Mouse (Mus musculus) MEL (cell line): ENCODE data around the gene Gcnt7. TPM values are rescaled to one million over a fixed set of nuclear protein-coding genes. Genes with fewer than 3 reads are reported as not detected.
A peak's percentile ranks its signal among the peaks of the same experiment; 100 is the strongest.

Experiments used
- DNase-seq: peaks from one replicate; pipeline ENCODE4 v3.0.0; 2011; ENCODE audit warnings: low read depth, low spot score
- H3K27ac ChIP-seq: 2 replicates; pipeline ENCODE4 v1.5.1; 2012; ENCODE audit warnings: low read depth, mild to moderate bottlenecking, control low read depth, low read length, moderate library complexity; ENCODE audit not compliant: control insufficient read depth
- H3K27me3 ChIP-seq, 2 experiments: fragments of 150-350 bp in 1 of 2; sonication (generic) in 1 of 2; 2 replicates each; pipeline ENCODE4 v1.6.1; 2012; ENCODE audit warnings: low read length in 2 of 2, mild to moderate bottlenecking in 2 of 2, improper control_type of control experiment in 1 of 2, moderate library complexity in 1 of 2; ENCODE audit not compliant: insufficient read depth in 2 of 2, control insufficient read depth in 1 of 2
- H3K36me3 ChIP-seq, 2 experiments: 2 replicates each; pipeline ENCODE4 v1.6.1; 2012 to 2014; ENCODE audit warnings: low read length in 2 of 2, improper control_type of control experiment in 1 of 2, inconsistent platforms in 1 of 2, mild to moderate bottlenecking in 1 of 2; ENCODE audit not compliant: insufficient read depth in 2 of 2, control insufficient read depth in 1 of 2
- H3K4me1 ChIP-seq, 2 experiments: fragments of 150-350 bp in 1 of 2; sonication (generic) in 1 of 2; 2 replicates each; pipeline ENCODE4 v1.6.1; 2012; ENCODE audit warnings: low read length in 2 of 2, improper control_type of control experiment in 1 of 2, mild to moderate bottlenecking in 1 of 2; ENCODE audit not compliant: insufficient read depth in 2 of 2, control insufficient read depth in 1 of 2
- H3K4me3 ChIP-seq, 2 experiments: fragments of 150-350 bp in 1 of 2; sonication (generic) in 1 of 2; 2 replicates each; pipeline ENCODE4 v1.5.1; 2012; ENCODE audit warnings: low read depth in 2 of 2, low read length in 2 of 2, mild to moderate bottlenecking in 2 of 2, moderate library complexity in 2 of 2, control low read depth in 1 of 2, improper control_type of control experiment in 1 of 2; ENCODE audit not compliant: control insufficient read depth in 1 of 2, insufficient read depth in 1 of 2
- H3K79me2 ChIP-seq: 2 replicates; pipeline ENCODE4 v1.6.1; 2012; ENCODE audit warnings: mild to moderate bottlenecking, low read length, moderate library complexity; ENCODE audit not compliant: control insufficient read depth, poor library complexity, insufficient read depth
- H3K9ac ChIP-seq: 2 replicates; pipeline ENCODE4 v1.6.1; 2012; ENCODE audit warnings: low read depth, mild to moderate bottlenecking, control low read depth, low read length, moderate library complexity; ENCODE audit not compliant: control insufficient read depth, poor library complexity, severe bottlenecking
- H3K9me3 ChIP-seq: fragments of 150-350 bp; sonication (generic); replicated peaks from 2 replicates; pipeline ENCODE4 v1.6.1; 2012; ENCODE audit warnings: mild to moderate bottlenecking, low read length, improper control_type of control experiment, moderate library complexity; ENCODE audit not compliant: insufficient read depth
- BHLHE40 ChIP-seq: IDR thresholded peaks from 2 replicates; pipeline ENCODE4 v1.6.1; 2012; ENCODE audit warnings: low read depth, mild to moderate bottlenecking, inconsistent platforms, low read length, improper control_type of control experiment, borderline replicate concordance
- CHD1 ChIP-seq: IDR thresholded peaks from 2 replicates; pipeline ENCODE4 v1.6.1; 2012; ENCODE audit warnings: low read depth, mild to moderate bottlenecking, inconsistent platforms, low read length, improper control_type of control experiment
- CHD2 ChIP-seq: IDR thresholded peaks from 2 replicates; pipeline ENCODE4 v1.6.1; 2011; ENCODE audit warnings: low read length, improper control_type of control experiment
- CTCF ChIP-seq, 3 experiments: IDR thresholded peaks in 2 of 3; conservative IDR thresholded peaks in 1 of 3; 2 replicates each; pipeline ENCODE4 v1.5.1; 2011 to 2012; ENCODE audit warnings: low read length in 3 of 3, low read depth in 2 of 3, mild to moderate bottlenecking in 2 of 3, improper control_type of control experiment in 1 of 3, inconsistent platforms in 1 of 3, mixed read lengths in 1 of 3, moderate library complexity in 1 of 3; ENCODE audit not compliant: control insufficient read depth in 1 of 3, insufficient read depth in 1 of 3, poor library complexity in 1 of 3, severe bottlenecking in 1 of 3
- E2F4 ChIP-seq: IDR thresholded peaks from 2 replicates; pipeline ENCODE4 v1.6.1; 2011; ENCODE audit warnings: low read depth, low read length, improper control_type of control experiment, borderline replicate concordance
- ELF1 ChIP-seq: IDR thresholded peaks from 2 replicates; pipeline ENCODE4 v1.6.1; 2014; ENCODE audit warnings: low read depth, mild to moderate bottlenecking, inconsistent platforms, low read length, improper control_type of control experiment, moderate library complexity
- EP300 ChIP-seq, 2 experiments: IDR thresholded peaks; 2 replicates each; pipeline ENCODE4 v1.6.1; 2011; ENCODE audit warnings: improper control_type of control experiment in 2 of 2, low read length in 2 of 2, low read depth in 1 of 2, mild to moderate bottlenecking in 1 of 2
- GABPA ChIP-seq: IDR thresholded peaks from 2 replicates; pipeline ENCODE4 v1.6.1; 2012; ENCODE audit warnings: low read depth, mild to moderate bottlenecking, inconsistent platforms, low read length, improper control_type of control experiment, moderate library complexity
- JUND ChIP-seq: IDR thresholded peaks from 2 replicates; pipeline ENCODE4 v1.6.1; 2011; ENCODE audit warnings: low read depth, mild to moderate bottlenecking, improper control_type of control experiment, low read length
- KAT2A ChIP-seq: conservative IDR thresholded peaks from 2 replicates; pipeline ENCODE4 v1.6.1; 2012; ENCODE audit warnings: low read depth, low read length, improper control_type of control experiment, inconsistent platforms
- MAFK ChIP-seq: IDR thresholded peaks from 2 replicates; pipeline ENCODE4 v1.6.1; 2011; ENCODE audit warnings: low read depth, mild to moderate bottlenecking, low read length, improper control_type of control experiment, borderline replicate concordance
- MAX ChIP-seq: IDR thresholded peaks from 2 replicates; pipeline ENCODE4 v1.6.1; 2011; ENCODE audit warnings: low read length, improper control_type of control experiment
- MAZ ChIP-seq: IDR thresholded peaks from 2 replicates; pipeline ENCODE4 v1.6.1; 2012; ENCODE audit warnings: low read depth, mild to moderate bottlenecking, inconsistent platforms, low read length, improper control_type of control experiment
- MXI1 ChIP-seq: IDR thresholded peaks from 2 replicates; pipeline ENCODE4 v1.6.1; 2011; ENCODE audit warnings: mild to moderate bottlenecking, low read depth, low read length, improper control_type of control experiment
- MYB ChIP-seq: IDR thresholded peaks from 2 replicates; pipeline ENCODE4 v1.6.1; 2011; ENCODE audit warnings: mild to moderate bottlenecking, low read depth, low read length, improper control_type of control experiment
- MYC ChIP-seq: IDR thresholded peaks from 2 replicates; pipeline ENCODE4 v1.6.1; 2011; ENCODE audit warnings: low read depth, mild to moderate bottlenecking, low read length, improper control_type of control experiment, moderate library complexity
- NELFE ChIP-seq: IDR thresholded peaks from 2 replicates; pipeline ENCODE4 v1.6.1; 2011; ENCODE audit warnings: low read depth, low read length, improper control_type of control experiment
- POLR2AphosphoS2 ChIP-seq: IDR thresholded peaks from 2 replicates; pipeline ENCODE4 v1.6.1; 2011; ENCODE audit warnings: low read length, improper control_type of control experiment
- POLR2AphosphoS5 ChIP-seq: IDR thresholded peaks from 2 replicates; pipeline ENCODE4 v1.6.1; 2012; ENCODE audit warnings: low read depth, borderline replicate concordance, mild to moderate bottlenecking, inconsistent platforms, low read length, moderate library complexity, mixed read lengths
- RAD21 ChIP-seq: IDR thresholded peaks from 2 replicates; pipeline ENCODE4 v1.6.1; 2011; ENCODE audit warnings: mild to moderate bottlenecking, low read depth, low read length, improper control_type of control experiment
- RCOR1 ChIP-seq: IDR thresholded peaks from 2 replicates; pipeline ENCODE4 v1.6.1; 2012; ENCODE audit warnings: low read depth, mild to moderate bottlenecking, inconsistent platforms, low read length, improper control_type of control experiment
- SIN3A ChIP-seq: IDR thresholded peaks from 2 replicates; pipeline ENCODE4 v1.6.1; 2012; ENCODE audit warnings: low read length, improper control_type of control experiment, inconsistent platforms
- SMC3 ChIP-seq: IDR thresholded peaks from 2 replicates; pipeline ENCODE4 v1.6.1; 2011; ENCODE audit warnings: low read depth, low read length, improper control_type of control experiment
- TAL1 ChIP-seq: IDR thresholded peaks from 2 replicates; pipeline ENCODE4 v1.6.1; 2012; ENCODE audit warnings: mild to moderate bottlenecking, inconsistent platforms, low read length, moderate library complexity, mixed read lengths
- TCF12 ChIP-seq: IDR thresholded peaks from 2 replicates; pipeline ENCODE4 v1.6.1; 2014; ENCODE audit warnings: low read depth, mild to moderate bottlenecking, inconsistent platforms, low read length, improper control_type of control experiment, moderate library complexity
- UBTF ChIP-seq: IDR thresholded peaks from 2 replicates; pipeline ENCODE4 v1.6.1; 2012; ENCODE audit warnings: low read depth, mild to moderate bottlenecking, inconsistent platforms, low read length, improper control_type of control experiment, moderate library complexity, borderline replicate concordance; ENCODE audit not compliant: insufficient read depth
- USF1 ChIP-seq: IDR thresholded peaks from 2 replicates; pipeline ENCODE4 v1.6.1; 2014; ENCODE audit warnings: low read depth, mild to moderate bottlenecking, inconsistent platforms, low read length, improper control_type of control experiment, moderate library complexity
- ZC3H11A ChIP-seq: IDR thresholded peaks from 2 replicates; pipeline ENCODE4 v1.6.1; 2012; ENCODE audit warnings: low read depth, mild to moderate bottlenecking, inconsistent platforms, low read length, improper control_type of control experiment
- ZKSCAN1 ChIP-seq: IDR thresholded peaks from 2 replicates; pipeline ENCODE4 v1.6.1; 2012; ENCODE audit warnings: low read depth, mild to moderate bottlenecking, inconsistent platforms, low read length, improper control_type of control experiment, moderate library complexity
- ZMIZ1 ChIP-seq: IDR thresholded peaks from 2 replicates; pipeline ENCODE4 v1.6.1; 2012; ENCODE audit warnings: low read depth, mild to moderate bottlenecking, inconsistent platforms, low read length, improper control_type of control experiment, moderate library complexity
- ZNF384 ChIP-seq: IDR thresholded peaks from 2 replicates; pipeline ENCODE4 v1.6.1; 2012; ENCODE audit warnings: low read depth, mild to moderate bottlenecking, inconsistent platforms, low read length, improper control_type of control experiment
- polyA plus RNA-seq, 2 experiments: library from polyadenylated mRNA; stranded (reverse) in 1 of 2; unstranded in 1 of 2; fragments of >175 nt in 1 of 2; fragments of >200 nt in 1 of 2; gene quantifications; 2 replicates each; pipeline versions ENCODE4 v1.2.1 to v1.2.4; 2012; ENCODE audit warnings: low replicate concordance in 2 of 2, low read depth in 1 of 2; ENCODE audit not compliant: insufficient read length in 2 of 2, insufficient read depth in 1 of 2, missing spikeins in 1 of 2
- total RNA-seq: library from RNA; depleted of rRNA; stranded (reverse); fragments of 300-350 nt; gene quantifications from 2 replicates; pipeline ENCODE4 v1.2.3, GENCODE M21; 2012

Gene Gcnt7
- total and polyA plus RNA-seq, 3 experiments = 0.15 to 0.22 TPM; not detected in 1

GRCm38 (mm10) chr2:172404239-172404638 is 54.2 kb downstream of the Gcnt7 start:
- H3K36me3 ChIP-seq = no peaks in the 10 kb centered on the region; a peak in 1 of 4 replicates
- no peak overlapping the region for H3K4me3 ChIP-seq
- TF ChIP-seq ZNF384 = no peak
- H3K4me1 ChIP-seq = peaks cover 0 to 12% of the 10 kb centered on the region in 2 experiments; a peak in 3 of 4 replicates
- no peak overlapping the region for H3K9ac ChIP-seq
- H3K27ac ChIP-seq = no peak overlapping the region
- DNase-seq = no peak
- H3K27me3 ChIP-seq = peaks cover 0 to 2% of the 10 kb centered on the region in 2 experiments; a peak in 1 of 4 replicates
- H3K9me3 ChIP-seq = no peaks in the 10 kb centered on the region
- H3K79me2 ChIP-seq = no peaks in the 10 kb centered on the region

GRCm38 (mm10) chr2:172401116-172401825 is 57.1 kb downstream of the Gcnt7 start:
- Histone ChIP-seq H3K27ac (peak overlapping the region; percentile 79), H3K79me2 (no peaks in the 10 kb centered on the region), H3K4me1 (peaks cover 0 to 17% of the 10 kb centered on the region in 2 experiments; a peak in 3 of 4 replicates), H3K36me3 (no peaks in the 10 kb centered on the region; a peak in 1 of 4 replicates), H3K27me3 (no peaks in the 10 kb centered on the region), H3K9me3 (no peaks in the 10 kb centered on the region), H3K9ac (peak overlapping the region; percentile 62), H3K4me3 (peak overlapping the region; percentile 42 to 56)
- peak; percentile 95 for DNase-seq
- TF ChIP-seq MAFK = no peak
- peak; percentile 39 to 82 for TF ChIP-seq EP300 (IDR thresholded peaks at IDR 0.05; ENCODE audit: low read depth in 1 of 2, low read length in 2 of 2)
- TF ChIP-seq GABPA = no peak
- peak; percentile 71 for TF ChIP-seq MAX
- no peak for TF ChIP-seq TAL1
- peak; percentile 81; the same call in 1 of the 2 replicates for TF ChIP-seq SIN3A
- TF ChIP-seq E2F4 = no peak
- no peak for TF ChIP-seq USF1
- peak; percentile 55; the same call in 1 of the 2 replicates for TF ChIP-seq MAZ
- peak; percentile 46 for TF ChIP-seq NELFE
- no peak for TF ChIP-seq ZC3H11A
- TF ChIP-seq CHD1 = no peak
- TF ChIP-seq RCOR1 = peak; percentile 12; the same call in 1 of the 2 replicates
- no peak for TF ChIP-seq ZMIZ1
- peak; percentile 20; the same call in 1 of the 2 replicates for TF ChIP-seq ELF1
- TF ChIP-seq KAT2A = 0 out of 2 replicates have a peak, but pooled peaks have one; percentile 28
- no peak for TF ChIP-seq UBTF
- no peak; the same call in 1 of the 2 replicates for TF ChIP-seq SMC3
- TF ChIP-seq POLR2AphosphoS5 = no peak
- TF ChIP-seq JUND = no peak
- TF ChIP-seq TCF12 = peak; percentile 41
- TF ChIP-seq MXI1 = peak; percentile 65; the same call in 1 of the 2 replicates
- peak; percentile 74 for TF ChIP-seq MYC
- TF ChIP-seq ZKSCAN1 = peak; percentile 74
- peak; percentile 86 for TF ChIP-seq ZNF384
- no peak for TF ChIP-seq POLR2AphosphoS2
- TF ChIP-seq CTCF (IDR thresholded peaks at IDR 0.05 in 2 of 3, conservative IDR thresholded peaks at IDR 0.05 in 1 of 3; ENCODE audit: control insufficient read depth in 1 of 3, insufficient read depth in 1 of 3, low read depth in 2 of 3, low read length in 3 of 3, poor library complexity in 1 of 3, severe bottlenecking in 1 of 3) = no peak
- no peak for TF ChIP-seq CHD2
- 0 out of 2 replicates have a peak, but pooled peaks have one; percentile 12 for TF ChIP-seq BHLHE40
- TF ChIP-seq MYB = no peak
- TF ChIP-seq RAD21 = no peak
